Mouse (Mus musculus): ENCODE measurements around the gene 2310030G06Rik. TPM values are rescaled to one million over a fixed set of nuclear protein-coding genes. Genes with fewer than 3 reads are reported as not detected.

Gene 2310030G06Rik
- polyA plus RNA-seq, 1 experiment from 2014 or later = 9.7 TPM

DNA sequence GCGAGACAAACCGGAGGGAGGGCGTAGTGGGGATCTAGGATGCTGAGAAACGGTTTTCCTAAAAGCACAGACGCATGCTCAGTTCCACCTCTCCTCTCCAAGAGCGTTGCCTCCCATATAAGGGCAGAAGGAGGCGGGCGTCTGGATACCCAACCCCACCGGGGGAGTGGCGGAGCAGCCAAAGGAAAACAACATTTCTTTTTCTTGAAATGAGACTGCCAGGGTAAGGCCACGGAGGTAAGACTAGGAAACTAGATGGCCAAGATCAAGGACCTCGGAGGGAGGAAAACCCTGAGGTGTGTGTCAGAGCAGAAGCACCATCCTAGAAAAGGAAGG is 48.7 kb downstream of the 2310030G06Rik start:
- WGBS = under 1% methylated on average over 12 of the region's 12 CpGs
- peaks cover 32% of the 10 kb centered on the region for H3K27me3 ChIP-seq (replicated peaks)
- H3K9ac ChIP-seq = peak overlapping the region; percentile 77
- H3K27ac ChIP-seq (replicated peaks) = no peak overlapping the region
- peak overlapping the region; percentile 99 for H3K4me2 ChIP-seq
- H3K4me1 ChIP-seq = peaks cover 37% of the 10 kb centered on the region
- no peaks in the 10 kb centered on the region for H3K9me3 ChIP-seq
- peaks cover 31% of the 10 kb centered on the region for H3K36me3 ChIP-seq
- ATAC-seq (ENCODE audit: extremely low read depth, insufficient number of reproducible peaks, low FRiP score, low TSS enrichment) = no peak; the same call in 1 of the 2 replicates
- peak overlapping the region; percentile 66 for H3K4me3 ChIP-seq

DNA sequence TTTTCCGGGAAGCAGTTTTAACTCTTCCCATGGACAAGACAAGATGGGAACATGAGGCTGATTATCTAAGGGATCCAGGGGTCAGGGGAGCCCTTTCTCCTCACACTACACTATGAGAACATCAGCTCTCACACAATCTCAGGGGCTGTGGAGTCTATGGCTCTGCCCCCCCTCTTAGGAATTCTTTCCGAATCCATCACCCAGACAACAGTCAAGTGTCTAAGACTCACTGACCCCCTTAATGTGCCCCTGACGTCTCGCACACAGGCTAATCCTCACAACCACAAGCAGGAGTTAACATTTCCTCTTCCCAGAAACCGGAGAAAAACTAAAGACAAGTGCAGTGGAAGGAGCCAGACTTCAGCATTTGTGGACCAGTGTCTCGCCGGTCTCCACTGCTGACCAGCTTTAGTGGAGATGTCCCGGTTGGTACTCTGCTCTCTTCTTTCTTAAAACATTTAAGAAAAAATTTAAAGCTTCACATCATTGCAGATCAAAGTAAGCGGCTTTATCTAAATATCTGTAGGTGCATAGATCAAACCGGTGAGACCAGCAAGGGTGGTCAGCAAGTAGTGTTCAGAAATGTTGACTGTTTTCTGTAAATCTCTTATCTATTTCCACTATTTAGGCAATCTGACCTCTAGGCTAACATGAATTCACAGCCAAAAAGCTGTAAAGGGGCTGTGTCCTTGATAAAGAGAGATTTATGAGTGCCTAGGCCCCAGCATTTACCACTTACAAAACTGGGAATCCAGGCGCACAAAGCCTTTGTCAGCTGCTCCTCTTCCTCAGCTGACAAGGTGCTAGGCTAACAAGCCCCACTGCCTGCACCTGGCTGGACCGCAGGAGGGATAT is 49.3 kb downstream of the 2310030G06Rik start:
- H3K9ac ChIP-seq = peak overlapping the region; percentile 77
- H3K4me2 ChIP-seq = peak overlapping the region; percentile 99
- H3K9me3 ChIP-seq = no peaks in the 10 kb centered on the region
- ATAC-seq (ENCODE audit: extremely low read depth, insufficient number of reproducible peaks, low FRiP score, low TSS enrichment) = no peak
- H3K27ac ChIP-seq (replicated peaks) = no peak overlapping the region
- peaks cover 37% of the 10 kb centered on the region for H3K4me1 ChIP-seq
- H3K27me3 ChIP-seq (replicated peaks) = peaks cover 32% of the 10 kb centered on the region
- H3K4me3 ChIP-seq = peak overlapping the region; percentile 66
- peaks cover 29% of the 10 kb centered on the region for H3K36me3 ChIP-seq
- WGBS = 57% methylated on average over 12 of the region's 12 CpGs

- H3K27me3 ChIP-seq (replicated peaks) = peaks cover 19% of the 10 kb centered on the region
- no peak overlapping the region for H3K27ac ChIP-seq (replicated peaks)
- 75% methylated on average over 6 of the region's 6 CpGs for WGBS
- H3K4me2 ChIP-seq = no peak overlapping the region
- H3K36me3 ChIP-seq = peaks cover 30% of the 10 kb centered on the region
- H3K9ac ChIP-seq = no peak overlapping the region
- no peaks in the 10 kb centered on the region for H3K9me3 ChIP-seq
- ATAC-seq (ENCODE audit: extremely low read depth, insufficient number of reproducible peaks, low FRiP score, low TSS enrichment) = no peak
- H3K4me1 ChIP-seq = peaks cover 26% of the 10 kb centered on the region
- no peak overlapping the region for H3K4me3 ChIP-seq
Measured at GRCm38 (mm10) chr9:50695153-50695552, 51.2 kb downstream of the 2310030G06Rik start.

DNA sequence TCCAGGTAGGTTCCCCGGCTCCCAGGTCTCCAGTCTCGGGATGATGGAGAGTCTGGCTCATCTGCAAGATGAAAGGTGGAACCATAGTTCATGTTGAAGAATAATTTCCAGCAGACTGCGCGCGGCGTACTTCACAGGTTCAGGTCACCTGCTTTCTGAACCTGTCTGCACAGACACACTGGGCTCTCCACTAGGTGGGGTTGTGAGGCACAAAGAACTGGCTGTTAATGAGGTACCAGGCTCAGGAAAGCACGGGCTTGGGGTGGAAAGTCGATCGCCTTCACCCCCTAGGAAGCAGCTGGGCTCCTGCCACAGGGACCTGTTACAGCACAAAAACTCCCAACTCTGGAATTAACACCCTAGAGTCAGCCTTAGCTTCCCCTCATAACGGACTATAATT is 52.7 kb downstream of the 2310030G06Rik start:
- H3K4me2 ChIP-seq = peak overlapping the region; percentile 23; the same call in 1 of the 2 replicates
- H3K36me3 ChIP-seq = peaks cover 45% of the 10 kb centered on the region
- H3K27me3 ChIP-seq (replicated peaks) = peaks cover 4% of the 10 kb centered on the region
- no peak overlapping the region for H3K4me3 ChIP-seq
- H3K27ac ChIP-seq (replicated peaks) = no peak overlapping the region
- peaks cover 17% of the 10 kb centered on the region for H3K4me1 ChIP-seq
- H3K9me3 ChIP-seq = no peaks in the 10 kb centered on the region
- H3K9ac ChIP-seq = no peak overlapping the region
- WGBS = 22% methylated on average over 10 of the region's 10 CpGs
- no peak for ATAC-seq (ENCODE audit: extremely low read depth, insufficient number of reproducible peaks, low FRiP score, low TSS enrichment)

GRCm38 (mm10) chr9:50692626-50693580 is 53.4 kb downstream of the 2310030G06Rik start:
- H3K4me2 ChIP-seq = 0 out of 2 replicates have a peak overlapping the region, but pooled peaks have one; percentile 23

More at GRCm38 (mm10) chr9:50692626-50693580, 53.4 kb downstream of the 2310030G06Rik start:
- Histone ChIP-seq H3K4me1 (peaks cover 9% of the 10 kb centered on the region), H3K4me3 (no peak overlapping the region), H3K36me3 (peaks cover 46% of the 10 kb centered on the region), H3K27me3 (replicated peaks) (no peaks in the 10 kb centered on the region; the same call in 1 of the 2 replicates), H3K9me3 (no peaks in the 10 kb centered on the region), H3K9ac (no peak overlapping the region), H3K27ac (replicated peaks) (no peak overlapping the region)
- ATAC-seq (ENCODE audit: extremely low read depth, insufficient number of reproducible peaks, low FRiP score, low TSS enrichment) = no peak
- 38% methylated on average over 13 of the region's 13 CpGs for WGBS

Other genes with a start within 250 kb of the 2310030G06Rik start
- gene Pts, start 217.8 kb downstream of the 2310030G06Rik start, polyA plus RNA-seq (2015; fragmentation: Nextera tagmentation; extraction: Ambion mirVana) = 76.0 and 79.3 TPM in 2 replicates
- gene Il18, start 191.7 kb downstream of the 2310030G06Rik start, polyA plus RNA-seq (2015; fragmentation: Nextera tagmentation; extraction: Ambion mirVana) = 5.5 and 7.1 TPM in 2 replicates
- 0.20 TPM in 1 of 2 replicates, not detected in the other for gene Bco2, start 191.4 kb downstream of the 2310030G06Rik start, polyA plus RNA-seq (2015; fragmentation: Nextera tagmentation; extraction: Ambion mirVana)
- gene Tex12, start 185.2 kb downstream of the 2310030G06Rik start, polyA plus RNA-seq (2015; fragmentation: Nextera tagmentation; extraction: Ambion mirVana) = not detected in 2 replicates
- gene Sdhd, start 142.7 kb downstream of the 2310030G06Rik start, polyA plus RNA-seq (2015; fragmentation: Nextera tagmentation; extraction: Ambion mirVana) = 568 and 646 TPM in 2 replicates
- gene Timm8b, start 142.6 kb downstream of the 2310030G06Rik start, polyA plus RNA-seq (2015; fragmentation: Nextera tagmentation; extraction: Ambion mirVana) = 247 and 287 TPM in 2 replicates
- 1.8 and 3.2 TPM in 2 replicates for gene Pih1d2, start 129.2 kb downstream of the 2310030G06Rik start, polyA plus RNA-seq (2015; fragmentation: Nextera tagmentation; extraction: Ambion mirVana)
- 15.1 and 15.5 TPM in 2 replicates for gene Nkapd1, start 129.1 kb downstream of the 2310030G06Rik start, polyA plus RNA-seq (2015; fragmentation: Nextera tagmentation; extraction: Ambion mirVana)
- gene Dlat, start 86.8 kb downstream of the 2310030G06Rik start, polyA plus RNA-seq (2015; fragmentation: Nextera tagmentation; extraction: Ambion mirVana) = 106 and 116 TPM in 2 replicates
- gene Dixdc1, start 7.0 kb downstream of the 2310030G06Rik start, polyA plus RNA-seq (2015; fragmentation: Nextera tagmentation; extraction: Ambion mirVana) = 7.5 and 8.1 TPM in 2 replicates
- gene Cryab, start 4.8 kb upstream of the 2310030G06Rik start, polyA plus RNA-seq (2015; fragmentation: Nextera tagmentation; extraction: Ambion mirVana) = 1,022 and 1,124 TPM in 2 replicates
- gene Hspb2, start 5.8 kb upstream of the 2310030G06Rik start, polyA plus RNA-seq (2015; fragmentation: Nextera tagmentation; extraction: Ambion mirVana) = 260 and 319 TPM in 2 replicates
- gene Fdxacb1, start 21.7 kb upstream of the 2310030G06Rik start, polyA plus RNA-seq (2015; fragmentation: Nextera tagmentation; extraction: Ambion mirVana) = 8.2 and 8.5 TPM in 2 replicates
- 27.3 and 31.9 TPM in 2 replicates for gene Alg9, start 28.5 kb upstream of the 2310030G06Rik start, polyA plus RNA-seq (2015; fragmentation: Nextera tagmentation; extraction: Ambion mirVana)
- gene 1110032A03Rik, start 29.0 kb upstream of the 2310030G06Rik start, polyA plus RNA-seq (2015; fragmentation: Nextera tagmentation; extraction: Ambion mirVana) = 24.5 and 25.9 TPM in 2 replicates
- gene Ppp2r1b, start 98.8 kb upstream of the 2310030G06Rik start, polyA plus RNA-seq (2015; fragmentation: Nextera tagmentation; extraction: Ambion mirVana) = 46.3 and 48.6 TPM in 2 replicates